Mouse (Mus musculus) lung, postnatal 0 days (tissue): ENCODE measurements around the gene Dcbld2.
A peak's percentile ranks its signal among the peaks of the same experiment; 100 is the strongest.

Experiments used
- CTCF ChIP-seq: IDR thresholded peaks from 2 replicates; pipeline ENCODE4 v1.5.1; 2016; ENCODE audit warnings: antibody characterized with exemption, mild to moderate bottlenecking
- EP300 ChIP-seq: IDR thresholded peaks from 2 replicates; pipeline ENCODE4 v1.6.1; 2016; ENCODE audit warnings: antibody characterized with exemption, mild to moderate bottlenecking, control low read depth

GRCm38 (mm10) chr16:58450648-58451047 lies 42.4 kb downstream of the Dcbld2 start:
- TF ChIP-seq CTCF = peak; percentile 20
- TF ChIP-seq EP300 = no peak
